Mouse (Mus musculus) stomach, embryonic 15.5 days (tissue): ENCODE measurements around the gene Gm9747. TPM values are rescaled to one million over a fixed set of nuclear protein-coding genes. Genes with fewer than 3 reads are reported as not detected.

ENCODE experiments used
- ATAC-seq: fragments of 200-750 bp; cut with Nextera tagmentation; 2 replicates; pipeline ENCODE4 v1.8.0; 2017; ENCODE audit warnings: low read depth, moderate number of reproducible peaks, moderate TSS enrichment; ENCODE audit not compliant: insufficient read depth, low FRiP score
- H3K27ac ChIP-seq: fragments of 300-500 bp; sonication (generic); 2 replicates; pipeline ENCODE4 v1.5.1; 2015; ENCODE audit warnings: mild to moderate bottlenecking, inconsistent platforms
- H3K27me3 ChIP-seq: fragments of 300-500 bp; sonication (generic); replicated peaks from 2 replicates; pipeline ENCODE4 v1.6.1; 2015; ENCODE audit warnings: inconsistent platforms
- H3K36me3 ChIP-seq: fragments of 300-500 bp; sonication (generic); 2 replicates; pipeline ENCODE4 v1.6.1; 2015; ENCODE audit warnings: inconsistent platforms
- H3K4me1 ChIP-seq: fragments of 300-500 bp; sonication (generic); 2 replicates; pipeline ENCODE4 v1.6.1; 2015; ENCODE audit warnings: inconsistent platforms
- H3K4me2 ChIP-seq: fragments of 300-500 bp; sonication (generic); 2 replicates; pipeline ENCODE4 v1.6.1; 2015; ENCODE audit warnings: mild to moderate bottlenecking, inconsistent platforms
- H3K4me3 ChIP-seq: fragments of 300-500 bp; sonication (generic); replicated peaks from 2 replicates; pipeline ENCODE4 v1.5.1; 2015; ENCODE audit warnings: inconsistent platforms
- H3K9ac ChIP-seq: fragments of 300-500 bp; sonication (generic); 2 replicates; pipeline ENCODE4 v1.6.1; 2015; ENCODE audit warnings: inconsistent platforms
- H3K9me3 ChIP-seq: fragments of 300-500 bp; sonication (generic); 2 replicates; pipeline ENCODE4 v1.6.1; 2016; ENCODE audit warnings: inconsistent platforms
- WGBS: fragments of 180-500 bp; shearing (Covaris S2); methylation state at CpG from one replicate; pipeline ENCODE4 v1.1.7; 2015; 5-methylcytosine and 5-hydroxymethylcytosine counted together
- polyA plus RNA-seq: library from polyadenylated mRNA; unstranded; fragments of >200 nt; fragmentation: Nextera tagmentation; extraction: Ambion mirVana; gene quantifications from 2 replicates; pipeline ENCODE4 v1.2.1, GENCODE M21; 2015

Gm9747 gene
- 13.4 and 13.7 TPM in 2 replicates for polyA plus RNA-seq

DNA sequence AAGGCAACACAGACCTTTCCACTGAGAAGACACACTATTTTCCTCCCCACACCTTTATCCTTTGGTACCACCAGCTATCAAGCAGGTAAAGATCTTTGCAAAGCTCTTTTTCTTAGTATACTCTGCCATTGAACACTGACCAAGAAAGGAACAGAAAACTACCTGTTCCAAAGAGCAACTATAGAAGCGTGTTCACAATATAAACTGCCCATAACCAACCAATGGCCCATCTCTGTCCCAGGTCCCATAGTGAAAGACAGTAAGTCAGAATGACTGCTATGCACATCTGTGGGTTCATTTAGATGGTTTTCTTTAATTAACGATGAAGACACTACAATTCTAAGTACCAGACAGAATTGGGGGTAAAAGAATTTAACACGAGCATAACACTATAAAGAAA, at the start of gene Gm9747:
Gene Gm9747, plus strand, starts transcription at position 301 of the 400 bp plus-strand sequence.
- Histone ChIP-seq H3K9me3 (no peaks in the 10 kb centered on the region), H3K27ac (no peak within 1 kb of the TSS), H3K4me3 (no peak within 1 kb of the TSS), H3K27me3 (no peaks in the 10 kb centered on the region), H3K9ac (no peak within 1 kb of the TSS), H3K4me2 (no peak within 1 kb of the TSS), H3K36me3 (0 out of 2 replicates have a peak, but pooled peaks cover 4% of the 10 kb centered on the region), H3K4me1 (no peaks in the 10 kb centered on the region)
- ATAC-seq = no peak
- 93% methylated on average over 3 of the region's 3 CpGs for WGBS

DNA sequence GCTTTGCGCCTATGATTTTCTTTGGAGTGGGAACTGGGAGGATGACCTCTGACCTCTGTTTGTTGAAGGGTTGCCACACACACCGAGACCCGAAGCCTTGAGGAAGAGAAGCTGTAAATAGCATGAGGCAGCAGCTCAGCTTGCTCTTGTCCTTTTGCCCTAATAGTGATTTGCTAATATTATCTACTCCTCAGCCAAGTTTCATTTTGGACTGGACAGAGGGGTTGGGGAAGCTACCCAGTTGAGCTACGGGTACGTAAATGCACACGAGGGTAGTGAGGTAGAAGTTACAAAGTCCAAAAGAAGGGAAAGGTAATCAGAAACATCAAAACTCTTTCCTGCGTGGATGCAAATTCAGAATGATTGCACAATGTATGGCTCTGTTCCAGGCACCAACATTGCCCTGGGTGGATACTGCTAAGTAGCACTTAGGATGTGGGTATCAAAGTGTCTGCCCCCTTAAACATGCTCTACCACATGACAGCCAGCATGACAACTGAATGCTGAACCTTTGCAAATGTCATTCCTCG, 48.9 kb upstream of the Gm9747 start:
- H3K4me2 ChIP-seq = no peak overlapping the region
- H3K4me1 ChIP-seq = no peaks in the 10 kb centered on the region
- H3K9ac ChIP-seq = no peak overlapping the region
- ATAC-seq = no peak
- 70% methylated on average over 8 of the region's 8 CpGs for WGBS
- H3K4me3 ChIP-seq = no peak overlapping the region
- no peaks in the 10 kb centered on the region for H3K36me3 ChIP-seq
- H3K27ac ChIP-seq = no peak overlapping the region
- no peaks in the 10 kb centered on the region for H3K27me3 ChIP-seq
- no peaks in the 10 kb centered on the region for H3K9me3 ChIP-seq

DNA sequence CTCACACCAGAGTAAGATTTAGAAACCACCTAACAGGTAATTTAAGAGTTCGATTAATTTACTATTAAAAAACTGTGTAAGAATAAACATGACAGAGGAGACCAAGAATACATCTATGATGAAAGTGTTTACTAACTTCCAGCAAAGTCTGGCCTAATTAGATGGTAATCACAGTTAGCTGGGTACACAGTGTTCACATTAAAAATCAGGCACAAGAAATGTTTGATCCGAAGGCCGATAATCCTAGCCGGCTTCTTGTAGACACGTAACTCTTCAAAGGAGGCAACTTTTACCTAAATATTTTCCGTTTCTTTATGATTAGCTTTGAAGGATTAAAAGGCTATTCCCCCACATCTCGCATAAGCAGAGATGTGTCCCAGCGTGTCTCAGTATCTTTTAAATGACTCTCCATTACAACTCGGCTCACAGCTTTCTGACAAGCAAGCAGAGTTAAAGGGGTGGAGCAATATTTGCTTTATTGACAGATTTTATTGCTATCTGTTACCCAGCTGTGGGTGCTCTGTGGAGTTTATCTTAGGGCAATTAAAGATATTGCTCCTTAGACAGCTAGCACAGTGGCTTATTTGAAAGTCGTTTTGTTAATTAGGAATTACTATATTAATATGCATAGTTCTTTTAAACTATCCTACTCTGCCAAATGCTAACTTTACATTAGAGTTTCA, 44.2 kb upstream of the Gm9747 start:
- H3K4me2 ChIP-seq = no peak overlapping the region
- no peaks in the 10 kb centered on the region for H3K27me3 ChIP-seq
- WGBS = 64% methylated on average over 10 of the region's 10 CpGs
- no peak overlapping the region for H3K4me3 ChIP-seq
- H3K9me3 ChIP-seq = no peaks in the 10 kb centered on the region
- no peak for ATAC-seq
- H3K36me3 ChIP-seq = no peaks in the 10 kb centered on the region
- H3K27ac ChIP-seq = no peak overlapping the region
- H3K4me1 ChIP-seq = no peaks in the 10 kb centered on the region
- no peak overlapping the region for H3K9ac ChIP-seq

DNA sequence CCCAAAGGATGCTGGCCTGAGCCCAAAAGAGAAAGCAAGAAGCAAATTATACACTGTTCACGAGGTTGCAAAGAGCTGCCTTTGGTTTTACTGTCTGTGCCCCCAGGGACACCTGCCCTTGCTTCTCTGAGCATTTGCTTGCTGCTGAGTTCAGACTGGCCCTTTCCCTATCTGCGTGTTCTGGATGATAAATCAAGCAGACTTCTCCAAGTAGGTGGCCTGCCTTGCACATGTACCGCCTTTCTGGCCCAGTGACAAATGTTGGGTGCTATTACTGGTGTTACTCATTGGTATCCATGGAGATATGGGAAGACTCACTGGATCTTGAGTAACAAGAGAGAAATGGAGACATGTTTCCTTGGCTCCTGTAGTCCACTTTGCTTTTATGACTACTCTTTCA, 43.4 kb upstream of the Gm9747 start:
- no peaks in the 10 kb centered on the region for H3K27me3 ChIP-seq
- 37% methylated on average over 3 of the region's 3 CpGs for WGBS
- no peak overlapping the region for H3K27ac ChIP-seq
- H3K9ac ChIP-seq = no peak overlapping the region
- H3K36me3 ChIP-seq = no peaks in the 10 kb centered on the region
- no peak overlapping the region for H3K4me2 ChIP-seq
- ATAC-seq = no peak
- no peaks in the 10 kb centered on the region for H3K4me1 ChIP-seq
- H3K4me3 ChIP-seq = no peak overlapping the region
- no peaks in the 10 kb centered on the region for H3K9me3 ChIP-seq

DNA sequence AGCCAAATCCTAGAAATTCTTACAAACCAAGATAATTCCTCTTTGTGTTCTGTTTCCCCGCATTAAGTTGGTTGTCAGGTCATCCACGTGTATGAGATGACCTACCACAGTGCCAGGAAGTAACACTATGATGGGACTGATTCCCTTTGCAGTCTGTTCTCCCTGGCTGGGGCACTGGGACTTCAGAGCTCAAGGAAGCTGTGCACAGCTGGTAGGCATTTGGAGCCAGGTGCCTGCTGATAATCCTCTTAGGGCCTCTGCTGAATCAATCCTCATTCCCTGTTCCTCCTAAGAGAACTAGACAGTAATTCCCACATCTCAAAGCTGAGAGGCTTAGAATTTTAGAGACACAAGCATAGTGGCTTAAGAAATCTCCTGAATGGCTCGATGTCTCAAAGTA, 41.3 kb upstream of the Gm9747 start:
- no peak overlapping the region for H3K27ac ChIP-seq
- H3K4me2 ChIP-seq = no peak overlapping the region
- 56% methylated on average over 3 of the region's 3 CpGs for WGBS
- no peak overlapping the region for H3K4me3 ChIP-seq
- no peaks in the 10 kb centered on the region for H3K4me1 ChIP-seq
- no peaks in the 10 kb centered on the region for H3K36me3 ChIP-seq
- no peak overlapping the region for H3K9ac ChIP-seq
- ATAC-seq = no peak
- no peaks in the 10 kb centered on the region for H3K27me3 ChIP-seq
- H3K9me3 ChIP-seq = no peaks in the 10 kb centered on the region

DNA sequence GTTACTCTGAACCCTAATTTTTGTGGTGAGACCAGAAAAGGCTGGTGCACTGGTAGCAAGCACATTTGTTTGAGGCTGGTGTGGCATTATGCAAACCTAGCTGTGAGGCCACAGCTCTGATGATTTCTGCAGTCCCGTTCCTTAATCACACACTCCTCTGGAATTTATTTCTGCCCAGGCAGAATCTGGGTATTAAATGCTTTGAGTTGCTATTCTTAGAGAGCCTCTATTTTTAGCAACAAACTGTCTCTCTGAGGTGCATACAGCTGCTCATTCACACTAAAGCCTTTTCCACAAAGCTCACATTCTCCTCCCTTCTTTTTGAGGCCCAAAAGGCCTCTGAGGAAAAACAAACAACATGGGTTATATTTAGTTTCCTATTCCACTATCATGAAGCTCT, 33.0 kb upstream of the Gm9747 start:
- Histone ChIP-seq H3K27ac (no peak overlapping the region), H3K36me3 (no peaks in the 10 kb centered on the region), H3K9me3 (no peaks in the 10 kb centered on the region), H3K27me3 (no peaks in the 10 kb centered on the region), H3K4me3 (no peak overlapping the region), H3K4me1 (peaks cover 10% of the 10 kb centered on the region; the same call in 1 of the 2 replicates), H3K9ac (no peak overlapping the region), H3K4me2 (no peak overlapping the region)
- ATAC-seq = peak; percentile 60; the same call in 1 of the 2 replicates
- WGBS = 5% methylated on average over 1 of the region's 1 CpGs

DNA sequence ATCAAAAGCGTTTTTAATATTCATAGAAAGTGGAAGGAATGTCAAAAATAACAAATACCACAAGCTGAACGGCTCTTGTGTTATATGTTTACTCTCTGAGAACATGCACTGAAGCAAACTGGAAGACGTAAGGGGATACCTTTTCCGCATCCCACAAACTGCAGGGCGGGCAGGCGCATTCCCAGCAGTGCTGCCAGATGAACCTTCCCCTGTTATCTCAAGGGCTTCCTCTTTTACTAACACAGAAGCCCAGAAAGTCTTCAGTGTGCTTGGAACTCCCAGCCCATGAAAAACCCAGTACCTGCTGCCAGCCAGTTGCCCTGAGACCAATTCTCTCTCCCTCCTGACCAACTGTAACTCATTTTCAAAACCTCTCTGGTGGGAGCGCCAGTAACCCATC, 32.3 kb upstream of the Gm9747 start:
- Histone ChIP-seq H3K4me2 (no peak overlapping the region), H3K4me1 (peaks cover 10% of the 10 kb centered on the region; the same call in 1 of the 2 replicates), H3K9me3 (no peaks in the 10 kb centered on the region), H3K36me3 (no peaks in the 10 kb centered on the region), H3K4me3 (no peak overlapping the region), H3K9ac (no peak overlapping the region), H3K27ac (no peak overlapping the region), H3K27me3 (no peaks in the 10 kb centered on the region)
- ATAC-seq = no peak
- WGBS = 61% methylated on average over 7 of the region's 7 CpGs

DNA sequence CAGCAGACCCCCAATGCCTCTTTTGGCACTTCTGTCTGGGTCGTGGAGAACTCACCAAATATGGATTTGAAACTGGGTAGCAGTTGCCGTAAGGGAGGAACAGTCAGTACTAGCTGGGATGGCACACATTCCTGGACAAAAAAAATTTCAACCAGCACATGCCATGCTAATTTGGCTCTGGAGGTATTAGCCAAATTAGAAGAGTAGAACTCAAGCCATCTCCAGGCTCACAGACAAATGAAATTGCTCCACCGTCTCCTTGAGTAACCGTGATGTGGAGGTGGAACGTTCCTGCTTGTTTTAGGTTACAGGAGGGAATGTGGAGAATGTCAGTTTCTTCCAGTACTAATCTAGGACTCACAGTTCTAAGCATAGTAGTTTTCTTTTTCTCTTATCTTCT, 25.4 kb upstream of the Gm9747 start:
- ATAC-seq = no peak
- Histone ChIP-seq H3K36me3 (no peaks in the 10 kb centered on the region), H3K4me1 (no peaks in the 10 kb centered on the region), H3K9me3 (no peaks in the 10 kb centered on the region), H3K27ac (no peak overlapping the region), H3K27me3 (no peaks in the 10 kb centered on the region), H3K4me2 (no peak overlapping the region), H3K4me3 (no peak overlapping the region), H3K9ac (no peak overlapping the region)
- 78% methylated on average over 5 of the region's 5 CpGs for WGBS

DNA sequence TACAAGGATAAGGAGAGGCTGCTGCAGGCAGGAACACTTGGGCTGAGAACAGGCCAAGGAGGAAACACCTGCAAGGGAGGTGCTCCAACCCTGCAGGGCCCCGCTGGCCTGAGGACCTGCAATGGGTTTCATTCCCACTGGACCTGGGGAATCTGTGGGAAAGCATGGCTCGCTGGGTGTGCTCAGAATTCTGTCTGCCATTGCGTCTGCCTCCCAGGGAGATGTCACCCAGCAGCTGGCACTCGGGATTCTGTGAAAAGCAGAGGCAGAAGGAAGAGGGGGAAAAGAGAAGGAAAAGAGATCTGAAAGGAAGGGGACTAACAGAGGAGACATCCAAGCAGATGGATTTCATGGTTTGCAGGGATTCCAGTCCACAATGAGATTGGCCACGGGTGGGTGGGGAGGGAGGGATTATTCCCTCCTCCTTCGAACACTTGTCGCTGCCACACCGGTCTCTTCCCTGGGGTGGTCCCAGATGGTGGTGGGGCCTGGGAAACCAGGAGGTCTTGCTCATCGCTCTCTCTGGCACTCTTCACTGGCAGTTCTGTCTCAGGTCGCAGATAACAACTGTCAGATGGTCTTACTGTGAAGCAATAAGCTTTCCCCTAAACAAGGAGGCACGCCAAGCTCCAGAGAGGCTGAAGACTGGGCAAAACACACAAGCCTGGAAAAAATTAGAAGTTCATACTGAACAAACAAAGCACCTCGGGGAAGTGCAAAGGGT, 12.1 kb upstream of the Gm9747 start:
- Histone ChIP-seq H3K4me1 (0 out of 2 replicates have a peak, but pooled peaks cover 3% of the 10 kb centered on the region), H3K9ac (no peak overlapping the region), H3K4me3 (no peak overlapping the region), H3K36me3 (no peaks in the 10 kb centered on the region), H3K4me2 (no peak overlapping the region), H3K27me3 (no peaks in the 10 kb centered on the region), H3K27ac (no peak overlapping the region), H3K9me3 (no peaks in the 10 kb centered on the region)
- no peak for ATAC-seq
- 51% methylated on average over 12 of the region's 12 CpGs for WGBS

DNA sequence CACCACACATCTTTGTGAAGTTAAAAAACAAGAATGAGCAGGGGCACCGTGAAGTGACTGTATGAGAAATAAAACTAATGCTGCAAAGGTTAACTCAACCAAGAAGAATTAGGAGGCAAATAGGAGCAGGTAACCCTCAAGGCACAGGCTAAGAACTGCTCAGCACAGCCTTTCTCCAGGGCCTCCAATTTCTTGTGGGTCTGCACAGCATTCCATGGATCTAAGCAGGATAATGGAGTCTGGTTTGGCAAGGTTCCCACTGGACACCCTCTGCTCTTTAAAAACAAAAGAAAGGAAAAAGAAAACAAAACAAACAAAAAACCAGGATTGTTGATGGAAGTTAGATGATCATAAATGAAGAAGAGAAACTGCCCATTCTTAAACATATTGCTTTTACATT, 11.4 kb upstream of the Gm9747 start:
- H3K4me2 ChIP-seq = no peak overlapping the region
- ATAC-seq = no peak

DNA sequence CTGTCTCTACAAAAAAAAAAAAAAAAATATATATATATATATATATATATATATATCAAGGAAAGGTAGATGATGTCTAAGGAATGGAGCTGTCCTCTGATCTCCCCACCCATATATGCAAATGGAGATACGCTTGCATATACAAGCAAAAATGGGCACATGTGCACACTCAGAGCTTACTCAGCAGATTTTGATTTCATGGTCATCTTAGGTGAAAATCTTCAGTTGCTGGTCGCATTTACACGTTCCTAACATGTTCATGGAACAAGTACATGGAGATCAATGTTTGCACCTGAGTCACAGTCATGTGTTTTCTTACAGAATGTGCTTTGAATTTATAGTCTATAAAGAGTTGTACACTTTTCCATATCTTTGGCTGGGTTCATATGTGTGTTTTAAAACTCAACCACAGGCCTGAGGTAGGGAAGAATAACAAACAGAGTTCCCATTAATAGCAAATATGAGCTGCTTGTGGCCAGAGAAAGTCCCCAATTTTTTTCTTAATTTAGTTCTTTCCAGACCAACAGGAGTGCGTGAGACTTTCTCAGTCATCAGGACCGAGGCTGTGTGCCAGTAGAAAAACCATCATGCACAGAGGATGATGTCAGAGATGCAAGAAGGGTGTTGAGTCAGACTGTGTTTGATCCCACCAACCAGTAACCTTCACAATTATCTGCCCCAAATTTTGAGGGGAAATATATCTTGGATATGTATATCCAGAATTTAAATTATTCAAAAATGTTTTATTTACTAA, 9.7 kb upstream of the Gm9747 start:
- no peaks in the 10 kb centered on the region for H3K27me3 ChIP-seq
- H3K4me1 ChIP-seq = 0 out of 2 replicates have a peak, but pooled peaks cover 3% of the 10 kb centered on the region
- 85% methylated on average over 5 of the region's 5 CpGs for WGBS
- H3K4me3 ChIP-seq = no peak overlapping the region
- no peaks in the 10 kb centered on the region for H3K36me3 ChIP-seq
- no peak for ATAC-seq
- H3K4me2 ChIP-seq = no peak overlapping the region
- no peak overlapping the region for H3K9ac ChIP-seq
- H3K27ac ChIP-seq = no peak overlapping the region
- no peaks in the 10 kb centered on the region for H3K9me3 ChIP-seq

More for the DNA sequence above, 11.4 kb upstream of the Gm9747 start:
- 0 out of 2 replicates have a peak, but pooled peaks cover 3% of the 10 kb centered on the region for H3K4me1 ChIP-seq
- H3K36me3 ChIP-seq = no peaks in the 10 kb centered on the region
- 56% methylated on average over 1 of the region's 1 CpGs for WGBS
- no peak overlapping the region for H3K27ac ChIP-seq
- no peaks in the 10 kb centered on the region for H3K27me3 ChIP-seq
- H3K4me3 ChIP-seq = no peak overlapping the region
- H3K9ac ChIP-seq = no peak overlapping the region
- H3K9me3 ChIP-seq = no peaks in the 10 kb centered on the region

DNA sequence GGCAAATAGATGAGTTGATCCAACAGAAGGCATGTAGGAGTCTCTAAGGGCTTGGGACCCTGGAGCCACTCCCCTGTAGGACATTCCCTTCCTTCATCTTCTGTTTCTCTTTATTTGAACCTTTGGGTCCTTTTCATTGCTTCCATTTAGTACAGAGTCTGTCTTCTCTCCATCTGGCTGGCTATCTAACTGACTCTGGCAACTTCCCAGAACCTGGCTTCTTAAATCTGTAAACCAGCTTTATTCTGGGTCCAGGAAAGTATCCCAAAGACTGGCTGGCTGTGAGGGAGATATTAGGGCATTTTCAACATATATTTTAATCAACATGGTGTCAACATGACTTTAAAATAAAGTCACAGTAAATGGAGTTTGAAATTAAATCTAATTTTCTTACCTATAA, 4.1 kb upstream of the Gm9747 start:
- H3K9me3 ChIP-seq = no peaks in the 10 kb centered on the region
- H3K36me3 ChIP-seq = no peaks in the 10 kb centered on the region
- H3K9ac ChIP-seq = no peak overlapping the region
- H3K27me3 ChIP-seq = no peaks in the 10 kb centered on the region
- H3K4me3 ChIP-seq = no peak overlapping the region
- no peak overlapping the region for H3K27ac ChIP-seq
- no peak for ATAC-seq
- H3K4me2 ChIP-seq = no peak overlapping the region
- no peaks in the 10 kb centered on the region for H3K4me1 ChIP-seq
